Mouse (Mus musculus) left cerebral cortex, adult 11 months (tissue): Measurements from ENCODE around the gene Hdhd3.

Experiments
- DNase-seq: peaks from one replicate; pipeline ENCODE4 v3.0.0; 2022; ENCODE audit warnings: low spot score

The Hdhd3 gene

DNA sequence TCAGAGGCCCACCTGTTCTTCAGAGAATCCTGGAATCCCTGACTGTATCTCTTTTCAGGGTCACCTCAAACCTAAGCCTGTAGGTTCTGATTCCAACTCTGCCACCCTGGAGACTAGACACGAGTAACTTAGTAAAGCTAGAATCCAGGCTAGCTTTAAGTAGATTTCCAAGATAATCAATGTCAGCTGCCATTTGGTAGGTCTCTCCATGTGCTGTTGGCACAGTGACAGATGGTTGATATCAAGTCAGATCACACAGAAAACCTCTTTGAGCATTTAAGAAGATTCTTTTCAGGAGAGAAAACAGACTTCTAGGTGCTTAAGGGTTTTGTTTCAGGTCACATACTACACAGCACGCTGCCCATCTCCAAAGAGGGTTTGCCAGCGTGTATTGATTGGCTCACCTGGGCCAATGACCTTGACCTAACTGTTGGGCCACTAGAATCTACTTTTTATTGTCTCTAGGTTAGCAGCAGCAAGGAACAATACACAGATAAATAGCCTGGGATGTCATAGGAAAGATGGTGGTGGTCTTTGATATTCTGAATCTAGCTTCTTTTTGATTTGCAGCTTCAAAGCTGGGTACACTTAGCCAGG lies at the start of gene Hdhd3:
Gene Hdhd3, minus strand, starts transcription at position 94 of the 597 bp plus-strand sequence.
- no peak for DNase-seq

DNA sequence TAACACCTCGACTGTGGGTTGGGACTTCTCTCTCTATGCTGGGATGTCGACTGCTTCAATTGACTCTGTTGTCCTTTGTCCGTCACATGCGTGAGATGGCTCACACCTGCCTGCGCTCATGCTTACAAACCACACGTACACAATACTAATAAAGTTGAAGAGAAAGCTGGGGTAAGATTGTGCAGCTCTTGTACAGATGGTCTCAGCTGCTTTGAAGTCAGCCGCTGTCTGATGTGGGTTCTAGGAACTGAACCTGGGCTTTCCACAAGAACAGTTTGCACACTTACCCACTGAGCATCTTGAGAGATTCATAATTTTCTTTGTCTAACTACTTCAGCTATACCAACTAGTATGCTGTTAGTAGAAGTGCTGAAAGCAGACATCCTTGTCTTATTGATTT lies 48.7 kb upstream of the Hdhd3 start:
- no peak for DNase-seq

DNA sequence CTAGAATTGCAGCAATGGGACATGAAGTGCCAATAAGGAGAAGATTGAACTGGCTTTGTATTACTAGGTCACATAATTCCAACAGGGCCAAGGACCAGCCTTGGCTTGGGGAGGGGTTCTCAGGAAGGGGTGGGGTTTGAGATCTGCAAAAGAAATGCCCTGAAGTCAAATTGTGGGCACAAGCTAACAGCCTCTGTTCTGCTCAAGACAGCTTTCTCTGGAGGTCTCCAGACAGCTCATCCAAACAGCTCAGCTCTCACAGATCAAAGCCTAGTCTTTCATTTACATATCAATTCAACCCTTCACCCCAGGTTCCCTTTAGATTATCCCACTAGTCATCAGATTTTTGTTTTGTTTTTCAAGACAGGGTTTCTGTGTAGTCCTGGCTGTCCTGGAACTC lies 41.5 kb upstream of the Hdhd3 start:
- no peak for DNase-seq

DNA sequence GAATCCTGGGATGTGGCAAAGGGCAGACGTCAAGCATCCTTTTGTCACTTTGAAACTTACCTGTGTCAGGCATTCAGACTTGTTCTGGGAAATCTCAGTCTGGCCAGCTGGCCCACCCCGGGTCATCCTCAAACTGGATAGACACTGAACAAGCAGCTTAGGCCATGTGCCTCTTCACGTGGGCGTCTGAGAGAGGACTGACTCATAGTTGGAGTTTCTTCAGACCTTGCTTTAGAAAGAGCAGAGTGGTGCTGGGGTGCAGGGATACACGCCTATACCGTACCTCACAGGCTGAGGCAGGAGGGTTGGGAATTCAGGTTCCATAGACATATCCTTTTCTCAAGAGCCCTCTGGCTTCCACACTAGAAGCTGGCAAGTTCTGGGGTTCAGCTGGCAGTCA lies 40.5 kb upstream of the Hdhd3 start:
- DNase-seq = no peak

DNA sequence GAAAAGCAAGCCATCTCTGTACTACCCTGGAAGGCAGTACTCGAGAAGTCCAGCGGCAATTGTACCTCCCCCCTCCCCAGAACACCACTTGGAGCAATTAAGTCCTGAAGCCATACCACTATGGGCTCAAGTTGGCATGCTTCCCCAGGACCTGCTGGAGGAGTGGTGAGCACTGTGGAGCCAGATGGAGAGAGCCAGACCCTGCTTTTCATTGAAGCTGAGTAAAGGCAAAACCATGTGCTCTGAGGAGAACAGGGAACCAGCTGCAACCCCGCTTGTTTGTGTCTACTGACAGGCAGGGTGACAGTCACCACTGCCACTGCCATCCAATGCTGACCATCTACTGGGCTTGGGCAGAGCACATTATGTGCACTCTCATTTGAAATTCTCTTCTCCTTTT lies 38.5 kb upstream of the Hdhd3 start:
- DNase-seq = no peak

DNA sequence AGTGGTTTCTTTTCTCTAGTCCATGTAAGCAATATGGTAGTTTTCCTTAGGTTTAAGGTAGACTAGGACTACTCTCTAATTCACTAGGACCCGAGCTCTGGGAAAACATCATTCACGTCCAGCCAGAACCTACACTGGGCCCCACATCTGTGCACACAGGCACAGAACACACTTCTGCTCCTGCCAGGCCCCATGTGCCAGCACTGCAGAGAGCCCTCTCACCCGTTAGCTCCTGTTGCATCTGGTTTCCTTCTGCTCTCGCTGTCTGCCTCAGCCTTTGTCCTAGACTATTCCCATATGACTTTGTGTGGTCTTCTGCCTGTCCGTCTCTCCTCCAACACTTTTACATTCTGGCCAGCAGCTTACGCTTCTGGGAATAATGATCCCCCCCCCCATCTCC lies 30.5 kb upstream of the Hdhd3 start:
- DNase-seq = no peak

DNA sequence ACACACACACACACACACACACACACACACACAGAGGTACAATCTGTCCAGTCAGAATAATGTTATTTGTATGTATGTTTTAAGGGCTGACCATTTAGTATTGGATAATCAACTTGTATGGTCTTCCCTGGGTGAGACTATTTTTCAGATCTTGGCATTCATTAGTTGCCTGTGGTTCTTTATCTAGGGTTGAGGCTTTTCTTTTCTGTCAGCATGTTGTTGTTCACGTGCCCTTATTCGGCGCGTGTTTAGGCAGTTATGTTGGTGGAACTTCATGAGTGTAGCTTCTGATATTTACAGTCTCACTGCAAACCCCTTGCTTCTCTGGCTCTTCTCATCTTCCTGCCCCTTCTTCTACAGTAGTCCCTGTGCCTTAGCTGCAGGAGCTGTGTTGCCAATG lies 24.4 kb upstream of the Hdhd3 start:
- no peak for DNase-seq

DNA sequence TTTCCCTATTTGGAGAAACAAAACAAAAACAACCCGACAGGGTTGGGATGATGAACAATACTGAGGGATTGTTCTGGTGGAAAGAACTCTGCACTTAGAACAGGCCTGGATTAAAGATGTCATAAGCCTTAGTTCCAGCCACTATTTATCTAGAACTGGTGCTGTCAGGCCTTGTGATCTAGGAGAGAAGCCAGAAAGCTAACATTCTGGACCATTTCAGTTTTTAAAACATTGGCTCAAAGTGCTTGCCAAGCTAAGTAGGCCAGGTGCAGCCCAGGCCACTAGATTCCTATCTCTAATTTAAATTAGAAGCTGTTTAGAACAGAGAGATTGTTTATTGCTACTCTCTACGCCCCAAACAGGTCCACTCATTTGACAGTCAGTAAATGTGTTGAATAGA lies 23.0 kb upstream of the Hdhd3 start:
- DNase-seq = no peak

DNA sequence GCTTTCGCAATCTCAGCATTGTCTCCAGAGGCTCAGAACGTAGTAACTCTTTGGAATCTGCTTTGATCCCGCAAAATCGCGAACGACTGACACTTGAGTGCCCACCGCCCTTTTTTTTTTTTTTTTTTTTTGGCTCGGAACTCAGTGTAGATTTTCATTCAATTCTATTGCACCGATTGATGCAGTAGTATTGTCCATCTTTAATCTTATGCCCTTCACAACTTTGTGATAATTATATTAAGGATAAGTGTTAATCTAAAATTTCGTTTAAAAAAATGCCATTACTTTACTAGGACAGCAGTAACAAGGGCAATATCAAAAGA lies 22.2 kb upstream of the Hdhd3 start:
- no peak for DNase-seq

DNA sequence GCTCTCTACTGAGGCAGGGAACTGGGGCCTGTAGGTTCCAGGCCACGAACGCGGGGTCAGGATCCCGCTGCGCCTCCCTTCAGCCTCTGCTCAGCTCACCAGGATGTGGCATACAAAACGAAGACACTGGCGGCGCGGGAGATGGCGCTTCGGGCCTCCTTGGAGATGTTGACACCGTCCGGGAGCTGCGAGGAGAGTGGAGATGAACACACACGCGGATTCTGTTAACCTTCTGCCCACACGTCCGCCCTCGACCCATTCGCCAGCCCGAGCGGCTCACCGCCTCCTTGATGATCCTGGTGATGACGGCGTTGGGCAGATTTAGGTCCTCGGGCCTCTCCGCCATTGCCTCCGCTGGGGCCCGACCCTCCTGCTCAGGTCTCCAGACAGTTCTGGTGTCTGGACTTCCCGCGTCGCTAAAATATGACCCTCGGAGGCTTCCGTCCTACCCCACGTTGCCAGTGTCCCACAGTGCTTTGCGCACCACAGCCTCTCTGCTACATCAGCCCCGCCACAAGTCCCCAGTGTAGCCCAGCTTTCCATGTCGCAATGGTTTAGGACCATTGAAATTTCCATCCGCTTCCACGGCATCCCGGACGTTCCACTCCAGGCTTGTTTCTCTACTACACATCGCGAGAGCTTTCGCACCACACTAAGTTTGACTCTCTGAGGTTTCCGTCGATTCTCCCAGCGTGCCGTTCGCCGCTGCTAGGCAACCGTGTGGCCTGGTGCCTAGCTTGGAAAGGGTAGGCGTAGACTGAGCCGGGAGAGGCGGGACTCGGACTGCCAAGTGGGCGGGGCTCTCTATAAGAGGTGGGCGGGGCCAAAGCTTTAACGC lies 21.6 kb upstream of the Hdhd3 start, which contains the start of the genes Pole3 and 4933430I17Rik:
Gene Pole3, minus strand, starts transcription at position 418 of the 838 bp plus-strand sequence.
Gene 4933430I17Rik, plus strand, starts transcription at position 719 of the 838 bp plus-strand sequence.
- peak; percentile 94 for DNase-seq

DNA sequence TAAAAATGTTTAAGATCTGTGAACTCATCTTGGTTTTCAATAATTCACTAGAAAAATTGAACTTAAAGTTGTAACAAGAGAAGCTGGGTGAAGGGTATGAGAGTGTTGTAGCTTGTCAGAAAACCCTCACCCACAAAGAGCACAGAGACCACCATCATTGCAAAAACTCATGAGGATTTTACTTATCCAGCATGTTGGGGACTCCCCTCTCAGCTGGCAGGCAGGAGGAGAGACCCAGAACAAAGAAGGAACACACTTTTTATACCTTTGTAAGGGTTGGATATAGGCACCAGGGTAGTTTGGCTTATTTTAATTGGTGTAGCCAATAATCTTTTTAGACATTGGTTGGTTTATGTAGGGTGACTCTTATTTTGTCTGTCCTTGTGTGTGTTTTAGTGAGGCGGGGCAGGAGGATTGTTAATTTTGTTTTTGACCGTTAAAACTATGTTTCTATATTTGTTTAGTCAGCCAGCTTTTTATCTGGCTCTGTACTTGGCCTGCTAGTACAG lies 17.7 kb upstream of the Hdhd3 start:
- no peak for DNase-seq

DNA sequence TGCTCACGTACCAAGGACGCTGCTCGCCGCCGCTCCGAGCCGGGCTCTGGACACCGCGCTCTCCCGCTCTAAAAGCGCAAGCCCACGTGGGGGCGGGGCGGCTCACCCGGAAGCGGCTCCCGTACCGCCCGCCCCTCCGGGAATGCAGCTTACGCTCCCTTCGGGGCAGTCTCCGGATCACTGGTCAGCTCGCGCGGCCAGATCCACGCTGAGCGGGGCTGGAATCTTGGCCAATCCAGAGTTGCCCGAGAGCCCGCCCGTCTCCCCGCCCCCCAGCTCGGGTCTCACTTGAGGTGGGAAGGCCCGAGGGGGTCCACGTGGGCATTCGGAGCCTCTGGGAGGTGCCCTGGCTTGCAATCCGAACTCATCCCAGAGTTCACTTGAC lies 16.6 kb upstream of the Hdhd3 start, which contains the start of gene Alad:
Gene Alad, minus strand, starts transcription at position 70 of the 385 bp plus-strand sequence.
- DNase-seq = peak; percentile 63

DNA sequence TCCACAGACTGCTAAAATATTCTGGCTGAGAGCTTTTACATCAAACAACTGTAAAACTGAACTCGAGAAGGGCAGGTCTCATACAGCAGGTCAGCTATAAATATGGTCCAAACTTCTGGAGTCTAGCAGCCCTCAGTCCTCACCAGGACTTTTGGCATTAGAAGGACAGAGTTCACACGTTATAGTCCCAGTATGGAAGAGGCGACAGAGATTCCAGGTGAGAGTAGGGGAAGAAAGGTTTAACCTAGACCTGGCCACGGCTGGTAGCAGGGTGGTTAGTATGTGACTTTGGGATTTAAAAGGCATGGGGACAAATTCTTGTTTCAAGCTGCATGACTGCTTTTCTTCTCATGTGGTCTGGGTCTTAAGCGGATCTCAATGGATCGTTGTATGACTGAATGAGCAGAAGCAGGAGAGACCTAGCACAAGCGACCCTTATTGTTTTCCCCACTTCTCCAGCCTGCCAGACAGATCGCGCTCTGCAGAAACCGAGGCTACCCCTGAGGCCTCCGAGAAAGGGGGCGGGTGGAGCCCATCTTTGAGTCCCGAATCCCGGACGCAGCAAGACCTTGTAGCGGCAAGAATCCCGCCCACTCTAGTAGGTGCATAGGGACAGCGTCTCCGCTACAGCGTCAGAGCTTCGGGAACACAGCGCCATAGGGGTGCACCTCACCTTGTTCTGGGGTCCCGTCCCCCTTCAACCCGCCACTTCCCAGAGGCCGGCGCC lies 16.0 kb upstream of the Hdhd3 start:
- no peak for DNase-seq

DNA sequence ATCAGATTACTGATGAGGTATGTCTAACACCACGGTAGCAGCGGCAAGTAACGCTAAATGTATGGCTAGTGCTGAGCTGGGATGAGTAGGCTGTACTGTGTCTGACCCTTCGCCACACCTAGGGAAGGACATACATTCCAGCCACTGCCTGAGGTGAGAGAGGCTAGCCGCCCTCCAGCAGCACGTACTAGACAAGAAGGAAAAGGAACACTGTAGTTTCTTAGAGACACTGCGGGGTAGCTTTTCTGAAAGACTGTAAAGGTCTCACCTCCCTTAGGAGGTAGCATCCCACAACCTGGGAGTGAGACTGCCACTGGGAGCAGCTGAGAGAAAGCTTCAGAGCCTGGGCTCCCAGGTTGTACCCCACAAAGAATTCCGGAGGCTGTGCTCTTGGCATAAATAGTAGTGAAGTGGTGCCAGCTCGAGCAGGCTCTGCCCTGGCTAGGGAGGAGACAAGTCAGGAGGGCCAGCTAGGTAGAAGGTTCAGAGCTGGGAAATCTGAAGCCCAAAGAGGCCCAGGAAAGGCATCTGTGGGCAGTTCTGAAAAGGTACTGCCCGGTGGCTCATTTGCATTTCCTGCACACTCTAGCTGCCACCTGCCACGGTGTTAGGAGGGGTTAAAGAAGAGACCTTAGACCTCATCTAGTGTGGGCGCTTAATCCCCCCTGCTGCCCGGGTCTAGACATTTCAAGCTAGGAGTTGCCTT lies 15.3 kb upstream of the Hdhd3 start:
- no peak for DNase-seq

DNA sequence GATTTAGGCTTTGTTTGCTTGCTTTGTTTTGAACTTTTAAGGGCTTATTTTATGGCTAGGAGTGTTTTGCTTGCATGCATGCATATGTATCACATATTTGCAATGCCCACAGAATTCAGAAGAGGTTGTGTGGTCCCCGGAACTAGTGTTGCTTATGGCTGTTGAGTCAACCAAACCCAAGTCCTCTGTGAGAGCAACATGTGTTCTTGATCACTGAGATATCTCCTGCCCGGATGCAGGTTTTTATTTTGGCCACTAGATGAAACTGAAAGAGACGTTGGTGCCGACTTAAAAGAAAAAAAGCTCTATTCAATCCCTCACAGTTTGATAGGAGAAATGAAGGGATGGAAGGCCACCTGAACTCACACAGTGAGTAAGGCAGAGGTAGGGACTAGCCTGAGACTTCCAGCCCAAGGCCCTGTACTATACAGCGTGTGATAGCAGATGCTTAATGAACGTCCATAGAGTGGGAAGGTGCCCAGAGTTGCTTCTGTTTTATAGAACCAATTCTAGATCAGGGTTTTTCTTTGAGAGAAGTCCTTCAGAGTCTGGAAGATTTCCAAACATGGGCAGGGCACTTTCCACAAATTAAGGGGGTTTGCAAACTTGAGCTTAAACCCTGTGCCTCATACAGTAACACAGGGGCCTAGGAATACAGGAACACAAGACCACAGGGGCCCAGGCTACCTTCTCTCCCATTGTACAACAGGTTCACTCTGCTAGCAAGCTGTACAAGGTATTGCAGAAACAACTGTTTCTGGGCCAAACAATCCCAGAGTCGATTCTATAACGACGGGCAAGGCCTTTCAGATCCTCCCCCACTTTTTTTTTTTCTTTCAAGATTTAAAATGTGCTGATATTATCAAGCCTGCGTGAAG lies 14.5 kb upstream of the Hdhd3 start:
- no peak for DNase-seq

DNA sequence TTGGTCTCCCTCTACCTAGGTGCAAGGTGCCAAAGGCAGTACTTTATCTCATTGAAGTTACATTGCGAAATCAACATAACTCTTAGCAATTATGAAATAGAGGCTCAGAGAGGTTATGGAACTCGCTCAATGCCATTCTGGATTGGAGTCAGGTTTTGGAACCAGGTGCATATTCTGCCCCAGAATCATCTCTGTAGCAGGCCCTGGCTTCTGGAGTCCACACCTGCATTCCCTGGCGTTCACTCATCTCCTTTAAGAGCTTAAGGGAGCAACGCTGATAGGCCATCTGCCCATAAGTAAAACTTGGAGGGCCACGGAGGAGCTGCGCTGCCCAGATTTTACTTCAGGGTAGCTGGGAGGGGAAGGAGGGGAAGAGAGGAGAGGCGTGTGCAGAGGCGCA lies 13.8 kb upstream of the Hdhd3 start:
- DNase-seq = no peak

DNA sequence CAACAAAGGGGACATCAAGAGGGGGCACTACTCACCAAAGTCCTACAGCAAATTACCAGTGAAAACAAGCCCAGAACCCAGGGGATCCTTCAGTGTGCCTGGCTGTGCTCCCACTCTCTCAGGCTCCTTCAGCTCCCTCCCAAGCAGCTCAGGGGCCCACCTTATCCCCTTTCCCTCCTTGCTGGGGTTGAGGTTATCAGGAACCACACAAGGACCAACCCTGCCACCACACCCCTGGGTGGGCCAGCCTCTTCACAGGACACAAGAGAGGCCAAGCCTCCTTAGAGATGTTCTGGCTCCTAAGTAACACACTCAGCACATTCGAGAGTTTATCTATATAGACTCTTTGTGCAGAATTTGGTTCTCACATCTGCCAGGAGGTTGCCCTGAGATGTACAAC lies 13.3 kb upstream of the Hdhd3 start:
- DNase-seq = no peak

DNA sequence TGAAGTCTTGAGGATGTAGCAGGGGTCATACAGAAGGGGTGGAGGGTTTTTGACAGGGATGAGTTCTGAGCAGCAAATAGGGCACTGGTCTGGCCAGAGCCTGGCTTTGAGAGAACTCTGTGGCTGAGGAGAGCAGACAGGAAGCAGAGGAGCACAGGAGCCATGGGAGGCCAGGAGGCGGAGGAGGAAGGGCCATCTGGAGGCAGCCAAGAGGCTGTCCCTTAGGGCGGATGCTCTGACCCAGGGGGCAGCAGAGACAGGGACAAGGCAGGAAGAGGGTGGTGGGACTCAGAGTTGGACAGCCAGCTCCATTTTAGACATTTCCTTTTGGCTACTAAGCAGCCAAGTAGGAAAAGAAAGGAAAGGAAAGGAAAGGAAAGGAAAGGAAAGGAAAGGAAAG lies 12.8 kb upstream of the Hdhd3 start:
- DNase-seq = no peak

DNA sequence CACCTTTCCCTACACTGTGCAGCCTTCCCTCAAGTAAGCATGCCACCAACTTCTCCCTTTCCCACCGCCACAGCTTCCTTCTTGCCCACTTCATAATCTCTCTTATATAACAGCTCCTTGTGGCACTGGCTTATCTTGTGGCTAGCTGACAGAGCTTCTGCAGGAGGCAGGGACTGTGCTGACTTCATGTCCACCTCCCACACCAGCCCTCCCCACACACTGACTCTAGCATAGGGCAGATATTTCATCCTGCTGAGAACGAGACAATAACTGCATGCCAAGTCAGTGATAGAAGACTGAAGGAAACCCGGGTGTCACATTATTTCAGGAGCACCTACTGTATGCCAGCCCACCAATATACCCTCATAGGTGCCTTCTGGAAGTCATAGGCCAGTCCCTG lies 12.2 kb upstream of the Hdhd3 start:
- DNase-seq = no peak

DNA sequence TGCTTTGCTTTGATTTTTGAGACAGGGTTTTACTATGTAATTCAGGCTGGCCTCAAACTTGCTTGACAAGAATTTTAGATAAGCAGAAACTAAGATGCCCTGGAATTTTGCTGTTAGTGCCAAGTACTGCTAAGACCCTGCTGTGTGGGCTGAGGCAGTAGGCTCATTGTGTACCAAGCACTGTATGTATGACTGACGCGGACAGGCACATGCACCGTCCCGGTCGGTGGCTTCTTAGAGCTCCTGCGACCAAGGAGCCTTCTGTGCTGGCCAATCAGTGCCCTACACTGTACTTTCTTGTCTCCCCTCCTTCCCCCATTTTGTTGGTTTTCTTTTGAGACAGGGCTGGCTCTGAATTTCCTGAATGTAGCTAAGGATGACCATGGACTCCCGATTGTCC lies 11.7 kb upstream of the Hdhd3 start:
- DNase-seq = no peak

DNA sequence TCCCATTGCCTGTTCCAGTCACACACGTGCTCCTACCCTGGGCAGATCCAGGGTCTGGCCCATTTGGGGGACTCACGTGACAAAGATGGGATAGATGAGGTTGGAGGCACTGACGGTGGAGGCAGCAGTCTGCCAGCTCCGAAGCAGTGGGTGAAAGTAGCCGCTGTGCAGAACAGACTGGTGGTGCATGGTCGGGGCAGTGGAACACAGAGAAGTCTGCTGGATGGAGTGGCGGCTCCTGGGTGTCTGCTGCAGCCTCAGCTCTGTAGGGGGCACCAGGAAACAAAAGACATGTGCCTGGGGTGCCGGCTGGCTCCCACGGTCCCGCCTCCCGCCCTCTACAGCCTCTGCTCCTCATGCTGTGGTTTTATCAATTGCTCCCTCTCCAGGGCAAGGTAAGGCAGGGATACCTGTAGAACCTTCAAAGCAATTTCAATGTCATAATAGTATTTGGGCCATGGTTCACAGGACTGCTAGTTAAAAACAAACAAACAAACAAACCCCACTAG lies 10.8 kb upstream of the Hdhd3 start:
- no peak for DNase-seq
